Mouse (Mus musculus): ENCODE data around the gene 4930404H24Rik. TPM values are rescaled to one million over a fixed set of nuclear protein-coding genes. Genes with fewer than 3 reads are reported as not detected.

Gene 4930404H24Rik
- total RNA-seq, 1 experiment from 2014 or later = not detected

GRCm38 (mm10) chr2:153511562-153511961, 19.0 kb downstream of the 4930404H24Rik start:
- DNase-seq = no peak

- DNase-seq = no peak
Observed at GRCm38 (mm10) chr2:153512416-153513323, 20.1 kb downstream of the 4930404H24Rik start.

GRCm38 (mm10) chr2:153513983-153514382, 21.4 kb downstream of the 4930404H24Rik start:
- DNase-seq = no peak

GRCm38 (mm10) chr2:153514497-153515380, 22.1 kb downstream of the 4930404H24Rik start:
- DNase-seq = peak; percentile 39

- DNase-seq = peak; percentile 1
Observed at GRCm38 (mm10) chr2:153515582-153515981, 23.0 kb downstream of the 4930404H24Rik start.

- peak; percentile 34 for DNase-seq
Observed at GRCm38 (mm10) chr2:153516961-153517360, 24.4 kb downstream of the 4930404H24Rik start.

- peak; percentile 2 for DNase-seq
Observed at GRCm38 (mm10) chr2:153520057-153520456, 27.5 kb downstream of the 4930404H24Rik start.

- DNase-seq = peak; percentile 7
Observed at GRCm38 (mm10) chr2:153522270-153522669, 29.7 kb downstream of the 4930404H24Rik start.

- DNase-seq = peak; percentile 11
Observed at GRCm38 (mm10) chr2:153523143-153523542, 30.6 kb downstream of the 4930404H24Rik start.

- DNase-seq = peak; percentile 0
Observed at GRCm38 (mm10) chr2:153523656-153524055, 31.1 kb downstream of the 4930404H24Rik start.

- DNase-seq = no peak
Observed at GRCm38 (mm10) chr2:153524727-153525126, 32.1 kb downstream of the 4930404H24Rik start.

- no peak for DNase-seq
Observed at GRCm38 (mm10) chr2:153525906-153526311, 33.3 kb downstream of the 4930404H24Rik start.

GRCm38 (mm10) chr2:153526850-153527530, 34.4 kb downstream of the 4930404H24Rik start:
- no peak for DNase-seq

GRCm38 (mm10) chr2:153527580-153528531, 35.3 kb downstream of the 4930404H24Rik start:
- DNase-seq = peak; percentile 76

GRCm38 (mm10) chr2:153528571-153529364, 36.2 kb downstream of the 4930404H24Rik start:
- peak; percentile 56 for DNase-seq

- DNase-seq = peak; percentile 63
Observed at GRCm38 (mm10) chr2:153529365-153529781, 36.8 kb downstream of the 4930404H24Rik start.

- peak; percentile 66 for DNase-seq
Observed at GRCm38 (mm10) chr2:153529931-153530766, 37.6 kb downstream of the 4930404H24Rik start, which contains the start of gene Nol4l. Gene Nol4l (minus strand): TSS chr2:153529971.

- no peak for DNase-seq
Observed at GRCm38 (mm10) chr2:153530948-153531347, 38.4 kb downstream of the 4930404H24Rik start.

- DNase-seq = no peak
Observed at GRCm38 (mm10) chr2:153533981-153534380, 41.4 kb downstream of the 4930404H24Rik start.

Data from adrenal gland, postnatal 25 days (tissue).